Mouse (Mus musculus) adrenal gland, adult 18-20 months (tissue): ENCODE data around the gene Col12a1. TPM values are rescaled to one million over a fixed set of nuclear protein-coding genes. Genes with fewer than 3 reads are reported as not detected.

Experiments
- DNase-seq, 2 experiments: peaks; one replicate each; pipeline ENCODE4 v3.0.0; 2021 to 2022; ENCODE audit warnings: low spot score in 2 of 2
- total RNA-seq, 2 experiments: library from RNA; stranded (reverse); gene quantifications; 1 replicate in 1 of 2; 2 replicates in 1 of 2; pipeline ENCODE4 v1.2.3; 2021

The Col12a1 gene
- total RNA-seq, 2 experiments from 2014 or later = 10.9 to 11.0 TPM

- no peak for DNase-seq
Observed at GRCm38 (mm10) chr9:79606122-79606521, 112.5 kb downstream of the Col12a1 start.

- no peak for DNase-seq
Observed at GRCm38 (mm10) chr9:79605722-79606121, 112.9 kb downstream of the Col12a1 start.

GRCm38 (mm10) chr9:79604546-79604945, 114.1 kb downstream of the Col12a1 start:
- no peak for DNase-seq

GRCm38 (mm10) chr9:79603448-79603847, 115.2 kb downstream of the Col12a1 start:
- DNase-seq = no peak

GRCm38 (mm10) chr9:79600237-79600570, 118.4 kb downstream of the Col12a1 start:
- no peak for DNase-seq

- no peak for DNase-seq
Observed at GRCm38 (mm10) chr9:79599395-79600236, 119.0 kb downstream of the Col12a1 start.

GRCm38 (mm10) chr9:79598578-79598977, 120.1 kb downstream of the Col12a1 start:
- DNase-seq = no peak

- DNase-seq = no peak
Observed at GRCm38 (mm10) chr9:79586415-79587195, 132.0 kb downstream of the Col12a1 start.

- DNase-seq = no peak
Observed at GRCm38 (mm10) chr9:79566838-79567237, 151.8 kb downstream of the Col12a1 start.

- no peak for DNase-seq
Observed at GRCm38 (mm10) chr9:79553297-79553696, 165.3 kb downstream of the Col12a1 start.

Other genes with a start within 250 kb of the Col12a1 start
- 100 to 1,000 TPM; 332 to 555 TPM for gene Cox7a2, start 41.0 kb upstream of the Col12a1 start, total RNA-seq
- gene Tmem30a, start 74.7 kb upstream of the Col12a1 start, total RNA-seq = 100 to 1,000 TPM; 103 to 134 TPM